Mouse (Mus musculus): ENCODE measurements at regions not wholly inside any gene's neighbourhood (a gene's known extent, or its start where the extent isn't known, plus 50 kb on each side); places are given as distances from the start of the nearest gene placed in this dataset.

DNA sequence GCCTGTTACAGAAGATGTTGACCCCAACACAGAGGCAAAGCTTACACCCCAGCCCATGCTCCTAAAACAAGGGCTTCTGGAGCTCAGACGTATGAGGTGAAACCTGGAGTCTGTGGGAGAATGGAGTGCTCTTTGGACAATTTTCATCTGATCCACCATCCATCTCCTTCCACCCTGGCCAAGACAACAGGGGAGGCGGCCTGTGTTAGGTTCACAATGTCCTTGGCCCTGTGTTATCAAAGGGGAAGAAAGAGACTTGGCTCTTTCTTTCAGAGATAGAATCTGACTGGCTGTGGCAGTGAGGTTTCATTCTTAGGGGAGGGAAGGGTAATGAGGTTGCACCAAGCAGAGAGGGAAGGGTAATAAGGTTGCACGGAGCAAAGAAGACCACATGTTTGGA is 88.4 kb upstream of the Hes1 start:
- ATAC-seq (ENCODE audit: low FRiP score) (no peak), DNase-seq (ENCODE audit: low spot score) (no peak)
- 88% methylated on average over 3 of the region's 3 CpGs for WGBS
- no peak overlapping the region for H3K4me3 ChIP-seq (ENCODE audit: low read depth, low read length)
- no peak overlapping the region for H3K27ac ChIP-seq (ENCODE audit: low read depth, low read length)
- no peaks in the 10 kb centered on the region for H3K27me3 ChIP-seq (ENCODE audit: insufficient read depth, low read length)
- no peaks in the 10 kb centered on the region for H3K36me3 ChIP-seq (ENCODE audit: insufficient read depth, low read length)
- TF ChIP-seq CTCF (IDR thresholded peaks at IDR 0.05), result no peak
- H3K4me1 ChIP-seq (ENCODE audit: insufficient read depth, low read length), result no peaks in the 10 kb centered on the region
- no peak overlapping the region for H3K9ac ChIP-seq (replicated peaks; ENCODE audit: low read length, poor library complexity, severe bottlenecking)
- no peaks in the 10 kb centered on the region for H3K9me3 ChIP-seq (ENCODE audit: low read length)
- no peak overlapping the region for H3K4me2 ChIP-seq (ENCODE audit: low read depth, low read length, poor library complexity, severe bottlenecking)

DNA sequence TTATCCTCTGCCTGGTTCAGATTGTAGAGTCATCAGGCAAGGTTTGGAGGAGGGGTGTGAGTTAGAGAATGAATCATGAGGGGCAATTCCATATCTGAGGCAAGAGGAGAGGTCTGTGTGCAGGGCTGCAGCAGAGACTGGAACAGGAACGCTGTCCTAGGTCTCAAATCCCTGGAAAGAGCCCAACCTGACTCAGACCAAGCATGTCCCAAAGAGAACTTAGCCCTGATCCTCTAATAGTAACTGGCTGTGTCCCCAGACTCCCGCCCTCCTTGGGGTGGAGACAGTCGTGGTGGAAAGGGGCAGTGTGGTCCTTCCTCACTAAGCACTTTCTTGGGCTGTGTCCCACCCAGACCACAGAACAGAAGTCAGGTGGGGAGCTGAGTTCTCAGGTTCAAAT is 87.2 kb upstream of the Hes1 start:
- Histone ChIP-seq H3K4me2 (ENCODE audit: low read depth, low read length, poor library complexity, severe bottlenecking) (no peak overlapping the region), H3K9me3 (ENCODE audit: low read length) (no peaks in the 10 kb centered on the region), H3K4me1 (ENCODE audit: insufficient read depth, low read length) (no peaks in the 10 kb centered on the region), H3K27me3 (ENCODE audit: insufficient read depth, low read length) (no peaks in the 10 kb centered on the region), H3K36me3 (ENCODE audit: insufficient read depth, low read length) (no peaks in the 10 kb centered on the region), H3K27ac (ENCODE audit: low read depth, low read length) (no peak overlapping the region), H3K9ac (replicated peaks; ENCODE audit: low read length, poor library complexity, severe bottlenecking) (no peak overlapping the region), H3K4me3 (ENCODE audit: low read depth, low read length) (no peak overlapping the region)
- no peak for DNase-seq (ENCODE audit: low spot score)
- ATAC-seq (ENCODE audit: low FRiP score), result no peak
- no peak for TF ChIP-seq CTCF (IDR thresholded peaks at IDR 0.05)
- WGBS, result 79% methylated on average over 3 of the region's 3 CpGs

DNA sequence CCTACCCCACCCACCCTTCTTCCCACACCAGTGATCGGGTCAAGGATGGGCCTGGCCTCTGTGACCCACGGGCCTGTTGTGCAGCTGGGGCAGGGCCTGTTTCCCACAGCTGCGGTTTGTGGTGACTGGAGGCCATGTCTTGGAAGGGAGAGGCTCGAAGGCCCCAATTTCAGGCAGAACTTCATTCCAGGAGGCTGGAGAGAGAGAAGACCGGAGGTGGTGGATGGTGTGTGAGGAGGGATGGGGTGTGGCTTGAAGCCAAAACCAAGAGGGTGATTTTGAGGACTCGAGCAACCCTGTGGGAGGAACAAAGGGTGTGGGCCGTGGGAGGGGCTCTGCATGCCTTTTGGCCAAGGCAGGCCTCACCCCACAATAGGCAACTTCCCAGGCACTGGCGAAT is 86.5 kb upstream of the Hes1 start:
- Histone ChIP-seq H3K36me3 (ENCODE audit: insufficient read depth, low read length) (no peaks in the 10 kb centered on the region), H3K4me1 (ENCODE audit: insufficient read depth, low read length) (no peaks in the 10 kb centered on the region), H3K4me2 (ENCODE audit: low read depth, low read length, poor library complexity, severe bottlenecking) (no peak overlapping the region), H3K27me3 (ENCODE audit: insufficient read depth, low read length) (no peaks in the 10 kb centered on the region), H3K4me3 (ENCODE audit: low read depth, low read length) (no peak overlapping the region), H3K27ac (ENCODE audit: low read depth, low read length) (no peak overlapping the region), H3K9me3 (ENCODE audit: low read length) (no peaks in the 10 kb centered on the region), H3K9ac (replicated peaks; ENCODE audit: low read length, poor library complexity, severe bottlenecking) (no peak overlapping the region)
- WGBS, result 74% methylated on average over 8 of the region's 8 CpGs
- ATAC-seq (ENCODE audit: low FRiP score) (no peak), DNase-seq (ENCODE audit: low spot score) (no peak)
- TF ChIP-seq CTCF (IDR thresholded peaks at IDR 0.05), result no peak

DNA sequence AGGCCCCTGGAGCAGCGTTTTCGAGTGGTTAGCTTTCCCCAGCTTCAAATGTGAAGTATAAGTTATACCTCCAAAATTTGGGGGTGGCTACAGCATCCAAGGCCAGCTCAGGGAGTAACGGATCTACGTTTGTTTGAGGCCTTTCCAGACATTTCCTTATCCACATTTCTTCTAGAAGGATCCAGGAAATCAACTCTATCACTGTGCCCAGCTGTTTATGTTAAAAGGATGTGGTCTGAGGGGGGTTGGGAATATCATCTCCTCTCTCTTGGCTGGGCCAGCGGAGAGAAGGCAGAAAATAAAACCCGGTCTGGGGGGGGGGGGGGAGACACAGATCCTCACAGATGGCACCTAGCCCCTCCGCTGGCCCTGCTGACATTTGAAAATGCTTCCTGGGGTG is 85.1 kb upstream of the Hes1 start:
- DNase-seq (ENCODE audit: low spot score), result no peak
- H3K27me3 ChIP-seq (ENCODE audit: insufficient read depth, low read length), result no peaks in the 10 kb centered on the region
- H3K36me3 ChIP-seq (ENCODE audit: insufficient read depth, low read length), result no peaks in the 10 kb centered on the region
- no peaks in the 10 kb centered on the region for H3K9me3 ChIP-seq (ENCODE audit: low read length)
- no peaks in the 10 kb centered on the region for H3K4me1 ChIP-seq (ENCODE audit: insufficient read depth, low read length)
- WGBS, result 84% methylated on average over 7 of the region's 7 CpGs
- H3K9ac ChIP-seq (replicated peaks; ENCODE audit: low read length, poor library complexity, severe bottlenecking), result no peak overlapping the region
- no peak overlapping the region for H3K4me2 ChIP-seq (ENCODE audit: low read depth, low read length, poor library complexity, severe bottlenecking)
- ATAC-seq (ENCODE audit: low FRiP score), result no peak
- H3K27ac ChIP-seq (ENCODE audit: low read depth, low read length), result no peak overlapping the region
- H3K4me3 ChIP-seq (ENCODE audit: low read depth, low read length), result no peak overlapping the region
- TF ChIP-seq CTCF (IDR thresholded peaks at IDR 0.05), result no peak

DNA sequence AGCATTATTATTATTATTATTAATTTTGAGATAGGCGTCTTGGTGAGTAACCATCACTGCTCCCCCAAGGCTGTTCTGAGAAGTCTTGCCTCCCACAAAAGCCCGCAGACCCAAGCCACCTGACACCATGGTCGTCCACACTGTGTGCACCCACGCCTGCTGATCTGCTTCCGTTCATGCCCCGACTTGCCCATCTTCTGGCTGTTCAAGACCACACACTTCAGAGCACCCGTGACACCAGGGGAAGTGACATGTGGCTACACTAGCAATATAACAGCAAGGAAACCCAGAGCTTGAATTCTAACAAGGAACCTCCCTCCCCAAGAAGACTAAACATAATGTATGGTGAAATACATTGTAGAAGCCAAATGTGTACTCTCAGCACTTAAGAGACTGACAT is 82.6 kb upstream of the Hes1 start:
- no peak for TF ChIP-seq CTCF (IDR thresholded peaks at IDR 0.05)
- WGBS, result 91% methylated on average over 7 of the region's 7 CpGs
- Histone ChIP-seq H3K4me1 (ENCODE audit: insufficient read depth, low read length) (no peaks in the 10 kb centered on the region), H3K9ac (replicated peaks; ENCODE audit: low read length, poor library complexity, severe bottlenecking) (no peak overlapping the region), H3K4me2 (ENCODE audit: low read depth, low read length, poor library complexity, severe bottlenecking) (no peak overlapping the region), H3K4me3 (ENCODE audit: low read depth, low read length) (no peak overlapping the region), H3K27ac (ENCODE audit: low read depth, low read length) (no peak overlapping the region), H3K36me3 (ENCODE audit: insufficient read depth, low read length) (no peaks in the 10 kb centered on the region), H3K27me3 (ENCODE audit: insufficient read depth, low read length) (no peaks in the 10 kb centered on the region), H3K9me3 (ENCODE audit: low read length) (no peaks in the 10 kb centered on the region)
- ATAC-seq (ENCODE audit: low FRiP score) (no peak), DNase-seq (ENCODE audit: low spot score) (no peak)

DNA sequence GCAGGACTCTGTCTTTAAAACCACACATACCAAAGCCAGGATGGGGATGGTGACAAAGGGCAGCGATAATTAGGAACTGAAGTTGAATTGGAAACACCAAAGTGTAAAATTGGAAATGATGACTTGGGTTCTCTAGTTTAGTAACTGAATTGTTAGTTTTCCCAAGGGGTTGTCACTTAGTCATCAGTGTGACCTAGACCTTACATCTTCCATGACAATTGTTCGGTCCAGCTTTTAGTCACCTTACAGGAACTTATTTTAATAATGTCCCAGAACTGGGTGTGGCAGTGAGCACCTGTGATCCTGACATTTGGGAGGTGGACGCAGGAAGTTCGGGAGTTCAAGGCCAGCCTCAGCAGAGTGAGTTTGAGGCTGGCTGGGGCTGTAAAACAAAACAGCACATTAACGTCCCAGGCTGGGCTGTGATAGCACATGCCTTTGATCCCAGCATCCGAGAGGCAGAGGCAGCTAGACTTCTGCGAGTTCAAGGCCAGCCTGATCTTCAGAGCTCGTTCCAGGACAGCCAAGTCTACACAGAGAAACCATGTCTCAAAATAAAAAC is 81.9 kb upstream of the Hes1 start:
- DNase-seq (ENCODE audit: low spot score), result no peak
- no peak for TF ChIP-seq CTCF (IDR thresholded peaks at IDR 0.05)
- WGBS, result 92% methylated on average over 8 of the region's 8 CpGs
- Histone ChIP-seq H3K36me3 (ENCODE audit: insufficient read depth, low read length) (no peaks in the 10 kb centered on the region), H3K9me3 (ENCODE audit: low read length) (no peaks in the 10 kb centered on the region), H3K27ac (ENCODE audit: low read depth, low read length) (no peak overlapping the region), H3K4me2 (ENCODE audit: low read depth, low read length, poor library complexity, severe bottlenecking) (no peak overlapping the region), H3K4me3 (ENCODE audit: low read depth, low read length) (no peak overlapping the region), H3K27me3 (ENCODE audit: insufficient read depth, low read length) (no peaks in the 10 kb centered on the region), H3K4me1 (ENCODE audit: insufficient read depth, low read length) (no peaks in the 10 kb centered on the region), H3K9ac (replicated peaks; ENCODE audit: low read length, poor library complexity, severe bottlenecking) (no peak overlapping the region)
- no peak for ATAC-seq (ENCODE audit: low FRiP score)

All from midbrain, postnatal 0 days (tissue).